Mouse (Mus musculus) A20 (cell line): Measurements from ENCODE around the gene Smim13.

Experiments used
- DNase-seq: peaks from one replicate; pipeline ENCODE4 v3.0.0-alpha.2; 2011; ENCODE audit warnings: low read depth, low spot score

Gene Smim13

GRCm38 (mm10) chr13:41291466-41291974 lies 41.9 kb downstream of the Smim13 start:
- peak; percentile 76 for DNase-seq

DNA sequence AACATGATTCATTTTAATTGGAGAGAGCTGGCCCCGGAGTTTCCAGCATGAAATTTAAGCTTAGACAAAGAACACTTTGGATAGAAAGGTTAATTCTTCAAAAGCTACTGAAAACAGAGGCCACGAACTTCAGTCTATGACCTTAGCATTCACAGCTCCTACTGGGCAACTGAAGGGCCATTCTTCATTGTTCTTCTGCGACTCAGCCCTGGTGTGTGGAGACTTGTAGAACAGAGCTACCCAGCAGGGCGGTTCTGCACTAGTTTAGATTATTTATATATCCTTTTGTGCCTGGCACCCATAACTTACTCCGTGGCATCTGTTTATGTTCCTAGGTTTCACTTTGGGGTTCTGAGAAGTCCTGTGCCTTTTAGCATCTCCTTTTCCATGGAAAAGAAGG lies 44.0 kb downstream of the Smim13 start:
- no peak for DNase-seq

- DNase-seq = no peak
Observed at GRCm38 (mm10) chr13:41295886-41296285, 46.2 kb downstream of the Smim13 start.

- DNase-seq = no peak
Observed at GRCm38 (mm10) chr13:41296396-41296795, 46.8 kb downstream of the Smim13 start.

- no peak for DNase-seq
Observed at GRCm38 (mm10) chr13:41298533-41298932, 48.9 kb downstream of the Smim13 start.

DNA sequence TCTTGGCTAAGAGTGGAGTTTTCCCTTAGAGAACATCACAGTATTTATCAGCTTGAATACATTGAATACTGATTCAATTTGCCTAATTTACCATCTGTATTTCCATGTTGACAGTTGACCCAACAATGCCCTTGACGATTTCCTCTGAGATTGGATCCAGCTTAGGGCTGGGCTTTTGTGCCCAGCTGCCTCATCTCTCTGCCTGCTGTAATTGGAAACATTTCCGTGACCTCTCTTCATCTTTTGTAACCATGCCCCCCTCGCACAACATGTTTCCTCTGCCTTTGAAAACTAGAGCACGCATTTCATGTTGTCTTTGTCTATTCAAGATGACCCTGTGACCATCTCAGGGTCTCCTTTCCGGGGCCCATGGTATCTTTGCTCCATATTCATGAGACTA lies 49.4 kb downstream of the Smim13 start:
- no peak for DNase-seq

- DNase-seq = no peak
Observed at GRCm38 (mm10) chr13:41300037-41300436, 50.4 kb downstream of the Smim13 start.

DNA sequence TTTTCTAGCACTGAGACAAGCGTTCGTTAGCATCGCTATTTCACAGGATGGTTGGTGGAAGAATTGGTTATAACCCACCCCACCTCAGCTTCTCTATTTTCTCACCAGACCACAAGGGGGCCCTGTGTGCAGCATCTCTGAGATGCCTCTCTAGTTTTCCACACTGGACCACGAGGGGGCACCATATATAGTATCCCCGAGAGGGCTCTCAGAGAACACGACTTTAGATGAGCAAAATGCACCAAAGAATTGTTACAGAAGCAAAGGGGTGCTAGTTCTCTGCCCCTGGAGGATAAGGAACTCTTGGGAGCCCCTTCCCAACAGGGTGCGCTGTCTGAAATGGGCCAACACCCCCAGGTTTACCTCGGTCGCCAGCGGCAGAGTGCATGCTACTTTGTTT lies 53.1 kb downstream of the Smim13 start:
- DNase-seq = peak; percentile 86

- DNase-seq = no peak
Observed at GRCm38 (mm10) chr13:41320749-41321148, 71.1 kb downstream of the Smim13 start.

- no peak for DNase-seq
Observed at GRCm38 (mm10) chr13:41321433-41321832, 71.8 kb downstream of the Smim13 start.

DNA sequence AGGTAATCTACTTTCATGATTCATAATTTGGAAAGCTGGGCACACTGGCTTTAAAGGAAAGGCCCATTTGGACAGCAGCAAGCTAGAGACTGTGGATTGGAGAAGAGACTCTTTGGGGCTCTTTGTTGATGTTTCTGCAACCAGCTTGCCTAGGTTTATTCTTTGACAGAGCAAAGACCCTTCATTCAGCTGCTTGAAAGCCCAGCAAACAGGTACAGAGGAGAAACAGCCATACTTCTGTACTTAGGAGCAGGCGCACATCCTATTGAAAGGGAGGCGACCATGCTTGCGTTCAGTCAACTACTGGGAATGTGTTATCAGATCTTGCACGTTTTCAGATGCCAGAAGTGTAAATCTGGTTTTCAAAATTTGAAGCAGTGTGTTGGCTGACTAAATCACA lies 75.0 kb downstream of the Smim13 start:
- DNase-seq = no peak

GRCm38 (mm10) chr13:41325346-41325745 lies 75.7 kb downstream of the Smim13 start:
- no peak for DNase-seq

GRCm38 (mm10) chr13:41326134-41326533 lies 76.5 kb downstream of the Smim13 start:
- no peak for DNase-seq
